Mouse (Mus musculus): Measurements from ENCODE around the gene Obscn.

GRCm38 (mm10) chr11:58978027-58978705, 158.0 kb downstream of the Obscn start, which contains the start of gene Trim11:
- TF ChIP-seq POLR2A (IDR thresholded peaks at IDR 0.05; ENCODE audit: low read depth, low read length) (peak; percentile 81), CTCF (IDR thresholded peaks at IDR 0.05; ENCODE audit: extremely low read depth, insufficient read depth, insufficient read length, insufficient replicate concordance) (no peak)

Data from spleen, adult 2 months (tissue).